Mouse (Mus musculus) heart, embryonic 14.5 days (tissue): ENCODE data around the gene Dmwd. TPM values are rescaled to one million over a fixed set of nuclear protein-coding genes. Genes with fewer than 3 reads are reported as not detected.
A peak's percentile ranks its signal among the peaks of the same experiment; 100 is the strongest.

Source experiments
- ATAC-seq: fragments of 200-750 bp; cut with Nextera tagmentation; 2 replicates; pipeline ENCODE4 v1.8.0; 2017; ENCODE audit warnings: low read depth, moderate TSS enrichment; ENCODE audit not compliant: insufficient number of reproducible peaks, insufficient read depth, low FRiP score
- H3K27ac ChIP-seq, 2 experiments: fragments of 200-500 bp in 1 of 2; fragments of 300-500 bp in 1 of 2; sonication (generic) in 1 of 2; replicated peaks in 1 of 2; 2 replicates each; pipeline ENCODE4 v1.5.1; 2012 to 2014; ENCODE audit warnings: low read depth in 2 of 2, low read length in 2 of 2, control low read depth in 1 of 2, mild to moderate bottlenecking in 1 of 2, mixed read lengths in 1 of 2; ENCODE audit not compliant: control insufficient read depth in 1 of 2, insufficient read depth in 1 of 2
- H3K27me3 ChIP-seq: fragments of 300-500 bp; sonication (generic); 2 replicates; pipeline ENCODE4 v1.6.1; 2014; ENCODE audit warnings: mild to moderate bottlenecking, low read length, control low read depth; ENCODE audit not compliant: control insufficient read depth, insufficient read depth
- H3K36me3 ChIP-seq: fragments of 300-500 bp; sonication (generic); 2 replicates; pipeline ENCODE4 v1.6.1; 2014; ENCODE audit warnings: mild to moderate bottlenecking, control low read depth, low read length, mixed read lengths; ENCODE audit not compliant: control insufficient read depth, insufficient read depth
- H3K4me1 ChIP-seq, 2 experiments: fragments of 200-500 bp in 1 of 2; fragments of 300-500 bp in 1 of 2; sonication (generic) in 1 of 2; 2 replicates each; pipeline ENCODE4 v1.6.1; 2012 to 2014; ENCODE audit warnings: low read length in 2 of 2, control low read depth in 1 of 2, mixed read lengths in 1 of 2; ENCODE audit not compliant: control insufficient read depth in 2 of 2, insufficient read depth in 2 of 2
- H3K4me2 ChIP-seq: fragments of 300-500 bp; sonication (generic); 2 replicates; pipeline ENCODE4 v1.6.1; 2014; ENCODE audit warnings: mild to moderate bottlenecking, low read length
- H3K4me3 ChIP-seq, 2 experiments: fragments of 200-500 bp in 1 of 2; fragments of 300-500 bp in 1 of 2; sonication (generic) in 1 of 2; 2 replicates each; pipeline ENCODE4 v1.5.1; 2012 to 2014; ENCODE audit warnings: low read length in 2 of 2, mild to moderate bottlenecking in 2 of 2, control low read depth in 1 of 2, low read depth in 1 of 2, moderate library complexity in 1 of 2; ENCODE audit not compliant: control insufficient read depth in 1 of 2, insufficient read depth in 1 of 2
- H3K9ac ChIP-seq: fragments of 300-500 bp; sonication (generic); 2 replicates; pipeline ENCODE4 v1.6.1; 2014; ENCODE audit warnings: mild to moderate bottlenecking, low read length
- H3K9me3 ChIP-seq: fragments of 300-500 bp; sonication (generic); 2 replicates; pipeline ENCODE4 v1.6.1; 2016; ENCODE audit warnings: low read length, control low read depth; ENCODE audit not compliant: control insufficient read depth
- WGBS: fragments of 180-500 bp; shearing (Covaris S2); extraction: QIAGEN DNeasy Blood & Tissue Kit; methylation state at CpG from one replicate; pipeline ENCODE4 v1.1.7; 2014; 5-methylcytosine and 5-hydroxymethylcytosine counted together
- polyA plus RNA-seq: library from polyadenylated mRNA; unstranded; fragments of >200 nt; fragmentation: Nextera tagmentation; extraction: Ambion mirVana; gene quantifications from 2 replicates; pipeline ENCODE4 v1.2.1, GENCODE M21; 2014

Dmwd gene
- polyA plus RNA-seq, 1 experiment from 2014 or later, result 19.6 TPM

DNA sequence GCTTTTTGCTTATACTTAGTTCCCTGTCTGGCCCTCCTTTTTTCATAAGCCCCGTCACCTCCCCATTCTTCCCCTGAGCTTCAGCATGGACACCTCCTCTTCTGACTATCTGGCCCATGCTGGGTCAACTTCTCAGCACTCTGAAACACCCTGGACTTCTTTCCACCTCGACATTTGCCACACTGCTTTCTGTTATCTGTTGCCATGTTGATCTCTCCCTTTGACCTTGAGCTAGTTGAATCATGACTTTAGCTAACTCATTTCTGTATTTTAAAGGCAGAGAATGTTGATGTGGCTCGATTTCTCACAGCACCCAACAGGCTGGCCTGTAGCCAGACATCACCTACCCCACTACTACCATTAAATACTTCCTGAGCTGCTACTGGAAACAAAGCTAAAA, 31.4 kb downstream of the Dmwd start:
- Histone ChIP-seq H3K27me3 (no peaks in the 10 kb centered on the region), H3K9me3 (peaks cover 9% of the 10 kb centered on the region; the same call in 1 of the 2 replicates), H3K4me3 (no peak overlapping the region), H3K9ac (no peak overlapping the region), H3K36me3 (no peaks in the 10 kb centered on the region), H3K4me2 (no peak overlapping the region), H3K4me1 (peaks cover 0 to 7% of the 10 kb centered on the region in 2 experiments; a peak in 2 of 4 replicates), H3K27ac (no peak overlapping the region)
- no peak for ATAC-seq
- 33% methylated on average over 3 of the region's 3 CpGs for WGBS

DNA sequence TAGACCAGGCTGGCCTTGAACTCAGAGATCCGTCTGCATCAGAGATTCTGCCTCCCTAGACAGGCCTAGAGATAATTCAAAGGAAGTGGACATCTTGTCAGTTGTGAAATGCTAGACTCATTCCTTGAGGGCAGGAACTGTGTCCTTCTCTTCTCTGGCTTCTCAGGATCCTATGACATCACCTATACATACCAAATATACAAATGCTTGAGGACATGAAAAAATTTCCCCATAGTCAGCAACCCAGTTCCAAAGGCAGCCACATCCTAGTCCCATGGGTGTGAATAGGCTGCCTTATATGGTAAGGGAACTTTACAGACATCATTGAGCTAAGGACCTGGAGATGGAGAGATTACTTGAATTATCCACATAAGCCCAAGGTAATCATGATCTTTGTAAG, 33.5 kb downstream of the Dmwd start:
- H3K36me3 ChIP-seq, result no peaks in the 10 kb centered on the region
- no peaks in the 10 kb centered on the region for H3K27me3 ChIP-seq
- no peak overlapping the region for H3K4me2 ChIP-seq
- H3K9me3 ChIP-seq, result no peaks in the 10 kb centered on the region
- 66% methylated on average over 1 of the region's 1 CpGs for WGBS
- no peak overlapping the region for H3K4me3 ChIP-seq
- ATAC-seq, result no peak
- H3K9ac ChIP-seq, result no peak overlapping the region
- no peak overlapping the region for H3K27ac ChIP-seq
- peaks cover 0 to 7% of the 10 kb centered on the region in 2 experiments; a peak in 2 of 4 replicates for H3K4me1 ChIP-seq

GRCm38 (mm10) chr7:19118028-19118771, 42.2 kb downstream of the Dmwd start, which contains the start of gene Gm4969:
Gm4969 (minus strand) TSS chr7:19118368.
- Histone ChIP-seq H3K27ac (no peak within 1 kb of the TSS), H3K27me3 (no peaks in the 10 kb centered on the region), H3K4me3 (peak within 1 kb of the TSS; percentile 15 to 23), H3K4me2 (peak within 1 kb of the TSS; percentile 58), H3K4me1 (peaks cover 8 to 18% of the 10 kb centered on the region in 2 experiments; a peak in 3 of 4 replicates), H3K36me3 (no peaks in the 10 kb centered on the region), H3K9me3 (peaks cover 8% of the 10 kb centered on the region; the same call in 1 of the 2 replicates), H3K9ac (no peak within 1 kb of the TSS)
- 0 out of 2 replicates have a peak, but pooled peaks have one; percentile 10 for ATAC-seq
- WGBS, result 21% methylated on average over 63 of the region's 64 CpGs

DNA sequence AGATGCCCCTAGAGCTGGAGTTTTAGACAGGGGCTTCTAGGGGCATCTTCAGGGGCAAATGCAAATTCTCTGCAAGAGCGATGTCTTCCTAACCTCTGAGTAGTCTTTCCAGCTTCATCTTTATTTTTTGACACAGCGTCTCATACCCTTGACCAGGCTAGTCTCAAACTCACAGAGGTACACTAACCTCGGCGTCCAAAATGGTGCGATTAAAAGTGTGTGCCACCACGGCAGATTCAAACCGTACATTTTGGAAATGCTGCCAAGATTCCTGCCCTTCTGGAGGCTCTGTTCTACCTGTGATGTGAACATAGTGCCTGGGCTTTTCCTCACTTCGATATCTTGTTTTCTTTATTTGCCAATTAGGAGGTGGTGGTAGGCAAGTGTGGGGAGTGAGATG, 43.1 kb downstream of the Dmwd start:
- Histone ChIP-seq H3K9me3 (peaks cover 8% of the 10 kb centered on the region; the same call in 1 of the 2 replicates), H3K27me3 (no peaks in the 10 kb centered on the region), H3K27ac (no peak overlapping the region), H3K4me2 (no peak overlapping the region), H3K36me3 (no peaks in the 10 kb centered on the region), H3K4me1 (peaks cover 8 to 18% of the 10 kb centered on the region in 2 experiments; a peak in 3 of 4 replicates), H3K9ac (no peak overlapping the region), H3K4me3 (0 out of 4 replicates have a peak overlapping the region, but pooled peaks of 1 of the 2 experiments have one; percentile 75)
- ATAC-seq, result no peak
- WGBS, result 92% methylated on average over 8 of the region's 8 CpGs

- H3K27me3 ChIP-seq, result no peaks in the 10 kb centered on the region
- H3K9me3 ChIP-seq, result peaks cover 8% of the 10 kb centered on the region; the same call in 1 of the 2 replicates
- H3K4me3 ChIP-seq, result peak within 1 kb of the TSS; percentile 75 to 84
- WGBS, result 2% methylated on average over 34 of the region's 34 CpGs
- ATAC-seq, result peak; percentile 93
- peak within 1 kb of the TSS in 1 of 2 experiments; percentile 21; a peak in 2 of 4 replicates for H3K27ac ChIP-seq
- H3K9ac ChIP-seq, result peak within 1 kb of the TSS; percentile 86
- H3K4me1 ChIP-seq, result peaks cover 8 to 18% of the 10 kb centered on the region in 2 experiments; a peak in 3 of 4 replicates
- H3K4me2 ChIP-seq, result peak within 1 kb of the TSS; percentile 90
- no peaks in the 10 kb centered on the region for H3K36me3 ChIP-seq
Observed at GRCm38 (mm10) chr7:19119631-19120429, 43.8 kb downstream of the Dmwd start, which contains the start of gene Fbxo46. Fbxo46 (plus strand) TSS chr7:19119859.

DNA sequence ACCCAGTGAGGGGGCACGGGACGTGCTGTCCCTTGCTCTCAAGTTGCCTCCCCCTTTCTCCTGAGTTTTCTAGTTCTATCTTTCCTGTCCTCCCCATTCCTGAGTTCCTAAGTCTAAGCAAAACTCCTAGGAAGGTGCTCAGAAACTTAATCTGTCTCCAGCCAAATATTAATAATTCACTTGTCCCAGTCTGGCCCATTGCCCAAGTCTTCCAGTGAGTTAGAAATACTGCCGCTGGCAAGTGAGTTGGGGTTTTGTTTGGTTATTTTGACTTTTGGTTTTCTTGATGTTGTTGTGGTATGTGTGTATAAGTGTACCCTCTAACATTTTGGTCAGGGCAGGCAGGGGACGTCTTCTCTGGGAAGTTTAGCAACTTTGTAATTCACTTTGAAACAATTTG, 45.7 kb downstream of the Dmwd start:
- ATAC-seq, result no peak
- Histone ChIP-seq H3K27ac (no peak overlapping the region), H3K4me2 (no peak overlapping the region), H3K36me3 (0 out of 2 replicates have a peak, but pooled peaks cover 2% of the 10 kb centered on the region), H3K9me3 (peaks cover 8% of the 10 kb centered on the region; the same call in 1 of the 2 replicates), H3K27me3 (no peaks in the 10 kb centered on the region), H3K4me3 (no peak overlapping the region), H3K4me1 (peaks cover 8 to 18% of the 10 kb centered on the region in 2 experiments; a peak in 3 of 4 replicates), H3K9ac (no peak overlapping the region)
- WGBS, result 87% methylated on average over 4 of the region's 4 CpGs

- Histone ChIP-seq H3K27ac (no peak overlapping the region), H3K4me2 (no peak overlapping the region), H3K9me3 (no peaks in the 10 kb centered on the region), H3K4me1 (peaks cover 0 to 10% of the 10 kb centered on the region in 2 experiments; a peak in 1 of 4 replicates), H3K36me3 (peaks cover 22% of the 10 kb centered on the region; the same call in 1 of the 2 replicates), H3K27me3 (no peaks in the 10 kb centered on the region), H3K4me3 (no peak overlapping the region), H3K9ac (no peak overlapping the region)
- WGBS, result 84% methylated on average over 6 of the region's 6 CpGs
- ATAC-seq, result no peak
Observed at GRCm38 (mm10) chr7:19124713-19125112, 48.7 kb downstream of the Dmwd start.
